In the genomic region with DNA sequence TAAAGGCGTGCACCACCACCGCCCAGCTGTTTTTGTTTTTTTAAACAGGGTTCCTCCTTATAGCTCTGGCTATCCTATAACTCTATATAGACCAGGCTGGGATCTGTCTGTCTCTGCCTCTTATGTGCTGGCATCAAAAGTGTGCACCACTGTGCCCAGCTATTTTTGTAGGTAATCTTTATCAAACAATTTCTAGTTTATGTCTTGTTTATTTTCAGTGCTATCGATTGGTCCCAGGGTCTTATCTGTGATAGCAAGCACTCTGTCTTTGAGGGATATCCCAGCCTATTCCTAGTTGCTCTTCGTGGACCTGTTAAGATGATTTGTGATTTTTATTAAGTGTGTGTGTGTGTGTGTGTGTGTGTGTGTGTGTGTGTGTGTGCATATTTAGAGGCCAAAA, we compare ENCODE assay signal across 22 mouse cellular contexts. TPM values are rescaled to one million over a fixed set of nuclear protein-coding genes. Genes with fewer than 3 reads are reported as not detected.
A peak's percentile ranks its signal among the peaks of the same experiment; 100 is the strongest.
DNase-seq lines count a peak whose midpoint lies in the region; ATAC-seq and TF ChIP-seq lines count a peak whose summit lies in the region.
"Had no signal": no experiment of that assay in that cellular context is flagged by ENCODE, and none has a peak within 500 bp of the region (broad histone marks: within the 10 kb centered on the region; RNA-seq: fewer than 3 reads in every experiment).

No protein-coding gene starts in this region.

- peak; percentile 80 for TF ChIP-seq EP300 in liver, postnatal 0 days (IDR thresholded peaks at IDR 0.05; ENCODE audit: low read depth)

- no peaks in the 10 kb centered on the region for H3K9me3 ChIP-seq in G1E (replicated peaks)
- H3K9me3 ChIP-seq in liver, embryonic 13.5 days (replicated peaks) = no peaks in the 10 kb centered on the region
- H3K9me3 ChIP-seq in liver, postnatal 0 days (ENCODE audit: low read length) = no peaks in the 10 kb centered on the region
- H3K9me3 ChIP-seq in midbrain, embryonic 16.5 days (replicated peaks; ENCODE audit: control insufficient read depth, low read length, poor library complexity, severe bottlenecking) = no peaks in the 10 kb centered on the region
- H3K9me3 ChIP-seq: embryonic facial prominence, embryonic 13.5 days; forebrain, embryonic 13.5 days; heart, embryonic 10.5 days; hindbrain, embryonic 12.5 days had no signal

- TF ChIP-seq CTCF in G1E (IDR thresholded peaks at IDR 0.05; ENCODE audit: low read depth, low read length) = no peak
- no peak for TF ChIP-seq CTCF in liver, postnatal 0 days (IDR thresholded peaks at IDR 0.05; ENCODE audit: low read depth)

- H3K4me1 ChIP-seq in G1E (ENCODE audit: insufficient read depth, low read depth, low read length) = peaks cover 8% of the 10 kb centered on the region; the same call in 1 of the 2 replicates
- peaks cover 51% of the 10 kb centered on the region for H3K4me1 ChIP-seq in liver, embryonic 13.5 days (replicated peaks)
- H3K4me1 ChIP-seq in liver, postnatal 0 days (ENCODE audit: insufficient read depth) = no peaks in the 10 kb centered on the region
- no peaks in the 10 kb centered on the region for H3K4me1 ChIP-seq in midbrain, embryonic 16.5 days (ENCODE audit: control insufficient read depth, insufficient read depth, low read length)
- H3K4me1 ChIP-seq: embryonic facial prominence, embryonic 13.5 days; forebrain, embryonic 13.5 days; heart, embryonic 10.5 days; hindbrain, embryonic 12.5 days had no signal

- no peaks in the 10 kb centered on the region for H3K27me3 ChIP-seq in G1E (ENCODE audit: insufficient read depth, low read length)
- H3K27me3 ChIP-seq in liver, embryonic 13.5 days = no peaks in the 10 kb centered on the region
- no peaks in the 10 kb centered on the region for H3K27me3 ChIP-seq in liver, postnatal 0 days (ENCODE audit: insufficient read depth, low read length)
- no peaks in the 10 kb centered on the region for H3K27me3 ChIP-seq in midbrain, embryonic 16.5 days (ENCODE audit: control insufficient read depth, insufficient read depth, low read depth, low read length)
- H3K27me3 ChIP-seq: embryonic facial prominence, embryonic 13.5 days; forebrain, embryonic 13.5 days; hindbrain, embryonic 12.5 days had no signal

- H3K27ac ChIP-seq in liver, embryonic 13.5 days = peak overlapping the region; percentile 67
- H3K27ac ChIP-seq in liver, postnatal 0 days (ENCODE audit: low read depth) = 0 out of 2 replicates have a peak overlapping the region, but pooled peaks have one; percentile 6
- H3K27ac ChIP-seq in midbrain, embryonic 16.5 days (ENCODE audit: low read length) = no peak overlapping the region
- H3K27ac ChIP-seq: embryonic facial prominence, embryonic 13.5 days; forebrain, embryonic 13.5 days; heart, embryonic 10.5 days; hindbrain, embryonic 12.5 days had no signal

- peak; percentile 8; the same call in 1 of the 2 replicates for ATAC-seq in G1E (ENCODE audit: extremely low read depth, insufficient number of reproducible peaks, low FRiP score, poor library complexity, severe bottlenecking)
- peak; percentile 69 for ATAC-seq in liver, embryonic 13.5 days (ENCODE audit: low read depth)
- ATAC-seq in liver, postnatal 0 days = no peak
- ATAC-seq in midbrain, embryonic 16.5 days = no peak
- ATAC-seq: forebrain, embryonic 13.5 days; forebrain, postnatal 0 days; hindbrain, embryonic 16.5 days had no signal

- DNase-seq in G1E (ENCODE audit: low spot score) = no peak
- peak; percentile 43 for DNase-seq in c-Kit-positive CD71-positive TER-119-negative erythroid progenitor cells, embryonic 14.5 days (ENCODE audit: low read depth)
- peak; percentile 25 for DNase-seq in liver, embryonic 13.5 days
- no peak for DNase-seq in liver, postnatal 0 days
- no peak for DNase-seq in lung, postnatal 4 days
- DNase-seq in left cerebral cortex, adult 9 months (ENCODE audit: low spot score in 2 of 2) = no peak
- DNase-seq: adrenal gland, adult 8-10 months; adrenal gland, postnatal 36 days; cerebellum, adult 11-12 months; cerebellum, adult 9-10 months; cerebellum, postnatal 25 days; forebrain, postnatal 0 days; gastrocnemius, postnatal 14 days; heart, adult 11 months; heart, postnatal 10 days; heart, postnatal 4 days had no signal

- 41% methylated on average over 4 of the region's 4 CpGs for WGBS in liver, embryonic 13.5 days (ENCODE audit: insufficient replicate concordance)
- 67% methylated on average over 4 of the region's 4 CpGs for WGBS in liver, postnatal 0 days (ENCODE audit: insufficient replicate concordance)
- 92% methylated on average over 4 of the region's 4 CpGs for WGBS in midbrain, embryonic 16.5 days

- H3K4me3 ChIP-seq in G1E (ENCODE audit: low read depth, low read length) = no peak overlapping the region
- no peak overlapping the region for H3K4me3 ChIP-seq in liver, embryonic 13.5 days (replicated peaks)
- no peak overlapping the region for H3K4me3 ChIP-seq in liver, postnatal 0 days (ENCODE audit: low read depth, low read length)
- no peak overlapping the region for H3K4me3 ChIP-seq in midbrain, embryonic 16.5 days (ENCODE audit: low read depth, low read length)
- H3K4me3 ChIP-seq: embryonic facial prominence, embryonic 13.5 days; forebrain, embryonic 13.5 days; heart, embryonic 10.5 days; hindbrain, embryonic 12.5 days had no signal

- peak overlapping the region; percentile 12; the same call in 1 of the 2 replicates for H3K4me2 ChIP-seq in liver, embryonic 13.5 days
- no peak overlapping the region for H3K4me2 ChIP-seq in liver, postnatal 0 days (ENCODE audit: low read depth, low read length)
- H3K4me2 ChIP-seq in midbrain, embryonic 16.5 days (ENCODE audit: low read length) = no peak overlapping the region
- H3K4me2 ChIP-seq: embryonic facial prominence, embryonic 13.5 days; forebrain, embryonic 13.5 days; hindbrain, embryonic 12.5 days had no signal

- peaks cover 50% of the 10 kb centered on the region for H3K36me3 ChIP-seq in G1E (replicated peaks)
- H3K36me3 ChIP-seq in liver, embryonic 13.5 days = peaks cover 71% of the 10 kb centered on the region
- peaks cover 65% of the 10 kb centered on the region for H3K36me3 ChIP-seq in liver, postnatal 0 days (replicated peaks; ENCODE audit: insufficient read depth, low read length)
- H3K36me3 ChIP-seq in midbrain, embryonic 16.5 days (ENCODE audit: control insufficient read depth, insufficient read depth, low read length) = peaks cover 24% of the 10 kb centered on the region

- no peak overlapping the region for H3K9ac ChIP-seq in liver, embryonic 13.5 days
- no peak overlapping the region for H3K9ac ChIP-seq in liver, postnatal 0 days (replicated peaks)
- no peak overlapping the region for H3K9ac ChIP-seq in midbrain, embryonic 16.5 days (ENCODE audit: low read depth, low read length)
- H3K9ac ChIP-seq: embryonic facial prominence, embryonic 13.5 days; forebrain, embryonic 13.5 days; forebrain, postnatal 0 days; hindbrain, embryonic 12.5 days had no signal

RNA-seq across cellular contexts. Expression of gene Herc4, which starts 38.8 kb away (rescaled TPM):
- total RNA-seq in G1E (2014; fragmentation: Nextera tagmentation) (45.9 and 62.3 TPM in 2 replicates), G1E (2017) (32.7 and 32.9 TPM in 2 replicates)
- polyA plus RNA-seq in G1E (2012) = 5.8 and 6.7 TPM in 2 replicates
- polyA plus RNA-seq in liver, embryonic 13.5 days (2015; fragmentation: Nextera tagmentation; extraction: Ambion mirVana) = 23.9 and 30.0 TPM in 2 replicates
- polyA plus RNA-seq in liver, postnatal 0 days (2015; fragmentation: Nextera tagmentation; extraction: Ambion mirVana) = 22.5 and 22.9 TPM in 2 replicates
- 26.4 and 31.8 TPM in 2 replicates for polyA plus RNA-seq in midbrain, embryonic 16.5 days (2015; fragmentation: Nextera tagmentation; extraction: Ambion mirVana)

Comparison
In these comparisons a context has a peak if more than half of its experiments do, and no peak if none do; other contexts are left out.
1. ATAC-seq: peak in G1E (single experiment) and liver, embryonic 13.5 days (single experiment); none in liver, postnatal 0 days (single experiment) and midbrain, embryonic 16.5 days (single experiment).
2. DNase-seq: peak in c-Kit-positive CD71-positive TER-119-negative erythroid progenitor cells, embryonic 14.5 days (single experiment) and liver, embryonic 13.5 days (single experiment); none in G1E (single experiment), liver, postnatal 0 days (single experiment), lung, postnatal 4 days (0 of 2) and left cerebral cortex, adult 9 months (0 of 2).